Mouse (Mus musculus) myocyte (in vitro differentiated cells): ENCODE measurements at regions not wholly inside any gene's neighbourhood (a gene's known extent, or its start where the extent isn't known, plus 50 kb on each side); places are given as distances from the start of the nearest gene placed in this dataset.

Experiments used
- H3K27me3 ChIP-seq: one replicate; pipeline ENCODE4 v1.6.1; 2011; ENCODE audit not compliant: control insufficient read depth, insufficient read depth, insufficient read length
- H3K36me3 ChIP-seq: one replicate; pipeline ENCODE4 v1.6.1; 2011; ENCODE audit not compliant: control insufficient read depth, insufficient read depth
- H3K4me2 ChIP-seq: one replicate; pipeline ENCODE4 v1.6.1; 2011; ENCODE audit warnings: low read depth, control low read depth
- H3K4me3 ChIP-seq: one replicate; pipeline ENCODE4 v1.5.1; 2011; ENCODE audit warnings: mild to moderate bottlenecking, control low read depth, moderate library complexity
- H3K79me2 ChIP-seq: one replicate; pipeline ENCODE4 v1.6.1; 2011; ENCODE audit not compliant: control insufficient read depth, insufficient read depth
- H3ac ChIP-seq: one replicate; pipeline ENCODE4 v1.6.1; 2011; ENCODE audit not compliant: control insufficient read depth, insufficient read length
- CEBPB ChIP-seq: IDR thresholded peaks from 2 replicates; pipeline ENCODE4 v1.6.1; 2011; ENCODE audit warnings: mild to moderate bottlenecking, moderate library complexity; ENCODE audit not compliant: poor library complexity, insufficient read depth, severe bottlenecking
- E2F4 ChIP-seq: IDR thresholded peaks from one replicate; pipeline ENCODE4 v1.6.1; 2011; ENCODE audit warnings: mild to moderate bottlenecking, control low read depth, moderate library complexity; ENCODE audit not compliant: insufficient read depth
- MAX ChIP-seq: IDR thresholded peaks from one replicate; pipeline ENCODE4 v1.6.1; 2011; ENCODE audit warnings: low read depth, mild to moderate bottlenecking, control low read depth
- MYOD1 ChIP-seq, 3 experiments: IDR thresholded peaks; one replicate each; pipeline ENCODE4 v1.6.1; 2011; ENCODE audit warnings: control low read depth in 2 of 3, low read depth in 2 of 3, mild to moderate bottlenecking in 2 of 3, moderate library complexity in 1 of 3; ENCODE audit not compliant: insufficient read length in 2 of 3, control insufficient read depth in 1 of 3
- MYOG ChIP-seq, 3 experiments: IDR thresholded peaks; one replicate each; pipeline ENCODE4 v1.6.1; 2011; ENCODE audit warnings: control low read depth in 2 of 3, low read depth in 2 of 3, mild to moderate bottlenecking in 2 of 3; ENCODE audit not compliant: insufficient read length in 2 of 3, control insufficient read depth in 1 of 3, insufficient read depth in 1 of 3
- POLR2A ChIP-seq: IDR thresholded peaks from one replicate; pipeline ENCODE4 v1.6.1; 2011; ENCODE audit warnings: low read depth, mild to moderate bottlenecking, control low read depth, moderate library complexity; ENCODE audit not compliant: insufficient read length
- POLR2AphosphoS2 ChIP-seq: IDR thresholded peaks from one replicate; pipeline ENCODE4 v1.6.1; 2011; ENCODE audit warnings: low read depth, control low read depth; ENCODE audit not compliant: insufficient read length
- REST ChIP-seq: IDR thresholded peaks from one replicate; pipeline ENCODE4 v1.6.1; 2011; ENCODE audit warnings: mild to moderate bottlenecking, control low read depth, moderate library complexity; ENCODE audit not compliant: insufficient read depth, insufficient read length
- SRF ChIP-seq: IDR thresholded peaks from one replicate; pipeline ENCODE4 v1.6.1; 2011; ENCODE audit warnings: low read depth; ENCODE audit not compliant: control insufficient read depth, insufficient read length
- TCF12 ChIP-seq: IDR thresholded peaks from one replicate; pipeline ENCODE4 v1.6.1; 2011; ENCODE audit warnings: mild to moderate bottlenecking, control low read depth; ENCODE audit not compliant: poor library complexity, insufficient read depth, severe bottlenecking
- TCF3 ChIP-seq: IDR thresholded peaks from one replicate; pipeline ENCODE4 v1.6.1; 2011; ENCODE audit warnings: low read depth, control low read depth; ENCODE audit not compliant: insufficient read length
- USF1 ChIP-seq: IDR thresholded peaks from one replicate; pipeline ENCODE4 v1.6.1; 2011; ENCODE audit warnings: low read depth, mild to moderate bottlenecking, control low read depth, moderate library complexity

DNA sequence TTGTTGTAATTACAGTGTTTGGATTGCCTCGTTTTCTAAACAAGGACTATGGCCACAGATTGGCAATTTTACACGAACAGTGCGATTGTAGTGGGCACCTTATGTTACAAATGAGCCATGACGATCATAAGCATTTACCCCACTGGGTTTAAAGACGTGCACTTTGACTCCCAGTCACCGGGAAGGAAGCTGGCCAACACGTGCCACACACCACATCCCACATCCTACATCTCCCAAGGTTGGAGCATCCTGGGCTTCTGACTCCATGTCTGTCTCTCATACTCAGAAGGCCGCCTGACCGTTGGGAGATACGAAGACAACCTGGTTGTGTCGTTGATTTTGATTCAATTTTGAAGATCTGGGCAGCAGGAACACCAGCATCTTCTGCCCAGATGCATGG lies 159.8 kb upstream of the Tshz3 start:
- Histone ChIP-seq H3K79me2 (no peaks in the 10 kb centered on the region), H3K36me3 (no peaks in the 10 kb centered on the region), H3K4me3 (no peak overlapping the region), H3ac (no peak overlapping the region), H3K4me2 (no peak overlapping the region), H3K27me3 (no peaks in the 10 kb centered on the region)
- no peak for TF ChIP-seq MYOG (IDR thresholded peaks at IDR 0.05; ENCODE audit: control insufficient read depth in 1 of 3, insufficient read depth in 1 of 3, insufficient read length in 2 of 3, low read depth in 2 of 3)
- no peak for TF ChIP-seq POLR2AphosphoS2
- TF ChIP-seq TCF3: no peak

DNA sequence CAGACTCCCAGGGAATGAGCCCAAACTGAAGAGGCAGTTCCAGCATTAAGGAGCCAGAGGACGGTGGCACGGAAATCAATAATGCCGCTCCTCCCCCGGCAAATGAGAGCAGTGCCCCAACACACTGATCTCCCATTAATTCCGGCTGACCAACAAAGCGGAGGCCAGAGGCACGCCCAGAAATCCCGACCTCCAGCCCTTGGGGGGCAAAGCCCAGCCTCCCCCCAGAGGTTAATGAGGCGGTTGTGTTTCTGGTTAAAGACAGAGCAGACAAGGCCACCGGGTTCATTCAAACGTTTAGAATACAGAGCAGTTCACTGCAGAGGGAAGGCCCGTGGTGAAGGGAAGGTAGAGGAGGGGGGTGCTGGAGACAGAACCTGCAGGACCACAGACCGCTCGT lies 149.9 kb upstream of the Tshz3 start:
- TF ChIP-seq MYOD1 (IDR thresholded peaks at IDR 0.05; ENCODE audit: control insufficient read depth in 1 of 3, insufficient read length in 2 of 3, low read depth in 2 of 3): no peak
- no peak for TF ChIP-seq MAX
- TF ChIP-seq MYOG (IDR thresholded peaks at IDR 0.05; ENCODE audit: control insufficient read depth in 1 of 3, insufficient read depth in 1 of 3, insufficient read length in 2 of 3, low read depth in 2 of 3): no peak
- TF ChIP-seq TCF12: no peak
- TF ChIP-seq REST: no peak
- no peak for TF ChIP-seq E2F4
- TF ChIP-seq SRF: no peak
- TF ChIP-seq TCF3: no peak
- TF ChIP-seq USF1: no peak
- no peak for TF ChIP-seq POLR2AphosphoS2
- TF ChIP-seq CEBPB: no peak
- TF ChIP-seq POLR2A: no peak
- H3K4me3 ChIP-seq: no peak overlapping the region
- no peaks in the 10 kb centered on the region for H3K27me3 ChIP-seq
- no peaks in the 10 kb centered on the region for H3K79me2 ChIP-seq
- no peaks in the 10 kb centered on the region for H3K36me3 ChIP-seq
- no peak overlapping the region for H3ac ChIP-seq
- no peak overlapping the region for H3K4me2 ChIP-seq

DNA sequence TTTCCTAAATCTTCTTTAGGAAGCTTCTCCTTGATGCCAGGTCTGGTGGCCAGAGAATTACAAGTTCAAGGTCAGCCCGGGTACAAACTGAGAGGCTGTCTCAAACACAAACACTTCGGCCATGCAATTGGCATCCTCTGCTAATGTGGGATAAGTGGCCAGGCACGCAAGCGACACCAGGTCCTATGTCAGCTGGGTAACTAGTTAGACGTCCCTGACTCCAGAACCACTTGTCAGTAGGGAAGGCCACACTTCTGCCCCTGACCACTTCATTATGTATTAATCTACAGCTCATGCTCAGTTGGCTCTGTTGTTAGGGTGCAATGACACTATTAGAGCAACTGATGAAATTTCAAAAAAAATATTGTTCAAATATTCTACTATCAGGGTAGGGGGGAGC lies 149.5 kb upstream of the Tshz3 start:
- Histone ChIP-seq H3ac (no peak overlapping the region), H3K79me2 (no peaks in the 10 kb centered on the region), H3K4me3 (no peak overlapping the region), H3K36me3 (no peaks in the 10 kb centered on the region), H3K27me3 (no peaks in the 10 kb centered on the region), H3K4me2 (no peak overlapping the region)
- TF ChIP-seq MYOD1 (IDR thresholded peaks at IDR 0.05; ENCODE audit: control insufficient read depth in 1 of 3, insufficient read length in 2 of 3, low read depth in 2 of 3) (no peak), MAX (no peak), USF1 (no peak), CEBPB (no peak), MYOG (IDR thresholded peaks at IDR 0.05; ENCODE audit: control insufficient read depth in 1 of 3, insufficient read depth in 1 of 3, insufficient read length in 2 of 3, low read depth in 2 of 3) (no peak), POLR2AphosphoS2 (no peak), TCF3 (no peak), REST (no peak)

DNA sequence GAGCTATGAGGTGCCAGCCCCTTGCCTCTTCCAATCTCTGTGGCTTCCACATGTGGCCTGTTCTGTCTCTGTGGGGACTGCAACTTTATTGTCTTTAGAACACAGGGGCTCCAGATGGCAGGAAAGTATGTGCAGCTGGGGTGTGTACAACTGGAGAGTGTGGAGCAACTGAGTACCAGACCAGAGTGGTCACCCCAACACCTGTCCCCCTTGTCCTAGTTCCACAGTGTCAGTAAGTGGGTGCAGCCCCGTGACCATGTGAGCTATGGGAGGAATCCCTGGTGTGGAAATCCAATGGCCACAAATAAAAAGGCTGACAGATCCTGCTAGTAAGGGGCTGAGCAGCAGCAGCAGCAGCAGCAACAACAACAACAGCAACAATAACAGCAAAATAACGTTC lies 126.9 kb upstream of the Tshz3 start:
- Histone ChIP-seq H3K36me3 (no peaks in the 10 kb centered on the region), H3K27me3 (no peaks in the 10 kb centered on the region), H3K4me3 (no peak overlapping the region), H3K79me2 (no peaks in the 10 kb centered on the region), H3K4me2 (peak overlapping the region; percentile 30), H3ac (no peak overlapping the region)
- TF ChIP-seq TCF3 (peak; percentile 39), CEBPB (no peak), TCF12 (peak; percentile 47), MYOD1 (IDR thresholded peaks at IDR 0.05; ENCODE audit: control insufficient read depth in 1 of 3, insufficient read length in 2 of 3, low read depth in 2 of 3) (peak in 2 of 3 experiments; percentile 46 to 79), POLR2AphosphoS2 (no peak), MAX (no peak), E2F4 (no peak), POLR2A (no peak), MYOG (IDR thresholded peaks at IDR 0.05; ENCODE audit: control insufficient read depth in 1 of 3, insufficient read depth in 1 of 3, insufficient read length in 2 of 3, low read depth in 2 of 3) (peak in 1 of 3 experiments; percentile 80), USF1 (no peak), REST (no peak), SRF (no peak)

DNA sequence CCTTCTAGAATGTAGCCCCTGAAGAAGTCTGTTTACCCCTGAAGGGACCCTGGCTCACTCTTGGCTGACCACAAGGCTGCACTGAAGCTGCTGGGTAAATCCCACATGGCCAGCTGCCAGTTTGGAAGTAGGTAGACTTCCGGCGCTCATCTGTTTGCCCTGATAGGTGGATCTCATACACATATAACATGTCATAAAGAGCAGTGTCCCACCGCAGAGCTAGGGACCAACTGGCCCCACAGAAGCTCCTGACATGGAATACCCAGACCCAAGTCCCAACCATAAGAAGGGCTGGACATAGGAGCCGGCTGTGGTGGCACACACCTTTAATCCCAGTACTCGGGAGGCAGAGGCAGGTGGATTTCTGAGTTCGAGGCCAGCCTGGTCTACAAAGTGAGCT lies 115.8 kb upstream of the Tshz3 start:
- H3K4me2 ChIP-seq: no peak overlapping the region
- H3ac ChIP-seq: no peak overlapping the region
- H3K4me3 ChIP-seq: no peak overlapping the region
- H3K27me3 ChIP-seq: no peaks in the 10 kb centered on the region
- no peak for TF ChIP-seq TCF3
- TF ChIP-seq SRF: no peak
- TF ChIP-seq USF1: no peak
- TF ChIP-seq MYOD1 (IDR thresholded peaks at IDR 0.05; ENCODE audit: control insufficient read depth in 1 of 3, insufficient read length in 2 of 3, low read depth in 2 of 3): no peak
- TF ChIP-seq MAX: no peak
- TF ChIP-seq TCF12: no peak
- no peak for TF ChIP-seq POLR2A
- TF ChIP-seq MYOG (IDR thresholded peaks at IDR 0.05; ENCODE audit: control insufficient read depth in 1 of 3, insufficient read depth in 1 of 3, insufficient read length in 2 of 3, low read depth in 2 of 3): no peak
- no peak for TF ChIP-seq E2F4
- TF ChIP-seq POLR2AphosphoS2: no peak
- TF ChIP-seq REST: no peak
- no peak for TF ChIP-seq CEBPB
- H3K79me2 ChIP-seq: no peaks in the 10 kb centered on the region
- no peaks in the 10 kb centered on the region for H3K36me3 ChIP-seq
